Mouse (Mus musculus) liver, postnatal 0 days (tissue): ENCODE measurements around the gene Fam98b. TPM values are rescaled to one million over a fixed set of nuclear protein-coding genes. Genes with fewer than 3 reads are reported as not detected.

Source experiments
- ATAC-seq: fragments of 200-750 bp; cut with Nextera tagmentation; 2 replicates; pipeline ENCODE4 v1.8.0; 2017; ENCODE audit warnings: mild to moderate bottlenecking, moderate library complexity
- DNase-seq: peaks from one replicate; pipeline ENCODE4 v3.0.0-alpha.2; 2016
- H3K27ac ChIP-seq: fragments of 300-500 bp; sonication (generic); 2 replicates; pipeline ENCODE4 v1.5.1; 2014; ENCODE audit warnings: antibody characterized with exemption, moderate library complexity, mild to moderate bottlenecking, low read depth
- H3K27me3 ChIP-seq: fragments of 300-500 bp; sonication (generic); 2 replicates; pipeline ENCODE4 v1.6.1; 2014; ENCODE audit warnings: low read length, control low read depth, mixed read lengths; ENCODE audit not compliant: insufficient read depth
- H3K36me3 ChIP-seq: fragments of 300-500 bp; sonication (generic); replicated peaks from 2 replicates; pipeline ENCODE4 v1.6.1; 2014; ENCODE audit warnings: mild to moderate bottlenecking, control low read depth, low read length, moderate library complexity, mixed read lengths; ENCODE audit not compliant: insufficient read depth
- H3K4me1 ChIP-seq: fragments of 300-500 bp; sonication (generic); 2 replicates; pipeline ENCODE4 v1.6.1; 2014; ENCODE audit warnings: antibody characterized with exemption, mild to moderate bottlenecking, control low read depth; ENCODE audit not compliant: insufficient read depth
- H3K4me2 ChIP-seq: fragments of 300-500 bp; sonication (generic); 2 replicates; pipeline ENCODE4 v1.6.1; 2014; ENCODE audit warnings: low read depth, mild to moderate bottlenecking, low read length, moderate library complexity, mixed read lengths
- H3K4me3 ChIP-seq: fragments of 300-500 bp; sonication (generic); 2 replicates; pipeline ENCODE4 v1.5.1; 2014; ENCODE audit warnings: low read depth, low read length
- H3K9ac ChIP-seq: fragments of 300-500 bp; sonication (generic); replicated peaks from 2 replicates; pipeline ENCODE4 v1.6.1; 2014; ENCODE audit warnings: mild to moderate bottlenecking, moderate library complexity
- H3K9me3 ChIP-seq: fragments of 300-500 bp; sonication (generic); 2 replicates; pipeline ENCODE4 v1.6.1; 2016; ENCODE audit warnings: mild to moderate bottlenecking, control low read depth, low read length, mixed read lengths
- CTCF ChIP-seq: sonication (generic); IDR thresholded peaks from 2 replicates; pipeline ENCODE4 v1.5.1; 2016; ENCODE audit warnings: antibody characterized with exemption, low read depth
- EP300 ChIP-seq: IDR thresholded peaks from 2 replicates; pipeline ENCODE4 v1.6.1; 2016; ENCODE audit warnings: antibody characterized with exemption, low read depth, mild to moderate bottlenecking
- WGBS: fragments of 180-500 bp; shearing (Covaris S2); extraction: QIAGEN DNeasy Blood & Tissue Kit; methylation state at CpG from one replicate; pipeline ENCODE4 v1.1.7; 2014; ENCODE audit not compliant: insufficient replicate concordance; 5-methylcytosine and 5-hydroxymethylcytosine counted together
- polyA plus RNA-seq: library from polyadenylated mRNA; unstranded; fragments of >200 nt; fragmentation: Nextera tagmentation; extraction: Ambion mirVana; gene quantifications from 2 replicates; pipeline ENCODE4 v1.2.1, GENCODE M21; 2015

Gene Fam98b
- polyA plus RNA-seq, 1 experiment from 2014 or later, result 4.1 TPM

DNA sequence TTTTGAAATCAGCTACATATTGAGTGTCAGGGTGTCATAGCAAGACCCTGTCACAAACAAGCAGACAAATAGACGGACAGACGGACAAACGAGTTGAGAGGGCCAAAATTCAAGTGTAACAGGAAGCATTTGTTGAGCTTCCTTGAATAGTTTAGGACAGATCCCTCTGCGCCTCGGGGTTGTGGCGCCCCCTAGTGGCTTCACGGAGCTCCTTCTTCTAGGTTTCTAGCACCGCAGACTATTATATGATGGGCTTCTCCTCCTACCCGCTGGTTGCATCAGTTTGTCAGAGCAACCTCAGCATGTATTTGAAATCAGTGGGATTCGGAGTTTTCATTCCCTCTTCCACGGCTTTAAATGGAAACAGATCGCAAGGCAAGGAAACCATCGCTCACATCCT is 18.3 kb upstream of the Fam98b start:
- DNase-seq, result peak; percentile 86
- WGBS, result 4% methylated on average over 13 of the region's 13 CpGs
- TF ChIP-seq EP300 (no peak), CTCF (peak; percentile 91)
- no peak overlapping the region for H3K4me3 ChIP-seq
- no peak overlapping the region for H3K27ac ChIP-seq
- no peaks in the 10 kb centered on the region for H3K36me3 ChIP-seq
- no peak overlapping the region for H3K4me2 ChIP-seq
- H3K27me3 ChIP-seq, result no peaks in the 10 kb centered on the region
- H3K4me1 ChIP-seq, result no peaks in the 10 kb centered on the region
- ATAC-seq, result no peak
- no peak overlapping the region for H3K9ac ChIP-seq
- no peaks in the 10 kb centered on the region for H3K9me3 ChIP-seq

DNA sequence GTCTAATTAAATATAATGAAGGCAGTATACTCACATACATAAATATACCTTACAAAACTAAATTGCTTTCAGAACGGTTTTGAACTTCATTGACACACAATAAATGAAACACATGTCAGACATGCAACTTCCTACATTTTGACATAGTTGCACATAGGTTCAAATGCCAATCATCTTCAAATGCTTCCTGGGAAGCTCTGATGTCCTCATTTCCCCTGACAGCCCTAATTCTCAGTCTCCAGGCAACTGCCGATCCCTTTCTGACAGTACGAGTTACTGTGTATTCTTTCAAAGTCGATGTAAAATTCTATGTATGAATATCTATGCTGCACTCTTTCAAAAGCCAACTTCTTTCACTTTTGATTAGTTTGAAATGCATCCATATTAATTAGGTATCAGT is 7.6 kb upstream of the Fam98b start:
- Histone ChIP-seq H3K4me1 (no peaks in the 10 kb centered on the region), H3K9me3 (no peaks in the 10 kb centered on the region), H3K27ac (no peak overlapping the region), H3K36me3 (no peaks in the 10 kb centered on the region), H3K27me3 (no peaks in the 10 kb centered on the region), H3K4me3 (no peak overlapping the region), H3K9ac (no peak overlapping the region), H3K4me2 (no peak overlapping the region)
- TF ChIP-seq CTCF (no peak), EP300 (no peak)
- no peak for ATAC-seq
- no peak for DNase-seq
- 57% methylated on average over 4 of the region's 4 CpGs for WGBS

DNA sequence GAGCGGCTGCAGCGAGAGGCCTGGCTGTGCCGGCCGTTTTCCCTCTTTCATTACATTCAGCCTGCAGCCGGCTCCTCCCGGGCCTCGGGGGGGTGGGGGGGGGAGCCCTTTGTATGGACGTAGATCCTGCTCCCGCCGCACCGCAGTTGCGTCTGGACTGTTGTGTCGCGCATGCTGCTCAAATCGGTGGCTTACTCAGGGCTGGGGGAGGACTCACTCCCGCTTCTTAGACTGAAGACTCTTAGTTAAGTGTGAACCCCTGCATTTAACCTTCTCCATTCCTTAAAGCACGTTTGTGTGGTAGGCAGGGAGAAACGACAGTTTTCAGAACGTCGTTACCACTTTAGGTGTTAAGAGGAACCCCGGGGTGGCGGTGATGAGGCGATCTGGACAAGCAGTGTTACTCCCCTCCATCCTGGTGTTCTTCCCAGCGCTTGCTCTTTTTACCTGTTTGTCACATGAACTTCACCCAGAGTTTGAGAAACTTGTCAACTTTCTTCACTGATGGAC is 517 bp downstream of the Fam98b start:
- no peaks in the 10 kb centered on the region for H3K9me3 ChIP-seq
- H3K27me3 ChIP-seq, result no peaks in the 10 kb centered on the region
- H3K4me1 ChIP-seq, result peaks cover 8% of the 10 kb centered on the region; the same call in 1 of the 2 replicates
- H3K36me3 ChIP-seq, result no peaks in the 10 kb centered on the region
- ATAC-seq (peak; percentile 52), DNase-seq (no peak)
- H3K9ac ChIP-seq, result peak overlapping the region; percentile 87
- H3K27ac ChIP-seq, result peak overlapping the region; percentile 79
- H3K4me3 ChIP-seq, result peak overlapping the region; percentile 85
- H3K4me2 ChIP-seq, result peak overlapping the region; percentile 86
- TF ChIP-seq CTCF, result no peak
- no peak for TF ChIP-seq EP300
- under 1% methylated on average over 24 of the region's 24 CpGs for WGBS

DNA sequence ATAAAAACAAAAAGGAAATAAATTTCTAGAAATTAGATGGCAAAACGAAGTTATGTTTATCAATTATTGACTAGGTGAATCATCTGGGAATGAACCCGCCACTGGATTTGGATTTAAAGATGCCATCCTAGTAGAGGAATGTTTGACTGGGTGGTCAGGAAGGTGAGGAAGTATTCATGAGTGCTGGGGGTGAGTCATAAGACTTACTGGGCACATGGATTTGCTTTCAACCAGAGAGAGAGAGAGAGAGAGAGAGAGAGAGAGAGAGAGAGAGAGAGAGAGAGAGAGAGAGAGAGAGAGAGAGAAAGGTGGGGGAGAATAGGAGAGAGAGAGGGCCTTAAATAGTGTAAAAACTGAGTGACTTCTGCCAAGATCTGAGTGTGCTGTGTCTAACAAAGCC is 5.9 kb downstream of the Fam98b start:
- H3K36me3 ChIP-seq, result 0 out of 2 replicates have a peak, but pooled peaks cover 3% of the 10 kb centered on the region
- H3K9ac ChIP-seq, result no peak overlapping the region
- H3K4me2 ChIP-seq, result no peak overlapping the region
- no peak overlapping the region for H3K27ac ChIP-seq
- DNase-seq (no peak), ATAC-seq (no peak)
- no peaks in the 10 kb centered on the region for H3K9me3 ChIP-seq
- WGBS, result 80% methylated on average over 2 of the region's 2 CpGs
- H3K4me1 ChIP-seq, result peaks cover 4% of the 10 kb centered on the region; the same call in 1 of the 2 replicates
- TF ChIP-seq EP300, result no peak
- no peak for TF ChIP-seq CTCF
- H3K4me3 ChIP-seq, result no peak overlapping the region
- H3K27me3 ChIP-seq, result no peaks in the 10 kb centered on the region

DNA sequence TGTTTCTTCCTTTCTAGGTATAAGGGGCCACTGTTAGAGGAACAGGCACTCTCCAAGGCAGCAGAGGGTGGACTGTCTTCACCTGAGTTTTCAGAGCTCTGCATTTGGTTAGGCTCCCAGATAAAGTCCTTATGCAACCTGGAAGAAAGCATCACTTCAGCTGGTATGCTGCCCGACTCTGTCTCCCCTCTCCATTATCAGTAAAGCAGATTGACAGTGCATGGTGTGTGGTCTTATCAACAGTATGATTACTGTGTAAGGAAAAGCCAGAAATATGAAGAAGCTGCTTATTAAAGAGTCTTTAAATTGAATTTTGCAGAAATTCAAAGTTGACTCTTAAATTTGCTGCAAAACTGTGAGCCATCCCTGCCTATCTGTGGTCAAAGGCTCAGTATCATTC is 8.1 kb downstream of the Fam98b start:
- 0 out of 2 replicates have a peak, but pooled peaks cover 3% of the 10 kb centered on the region for H3K36me3 ChIP-seq
- no peak overlapping the region for H3K9ac ChIP-seq
- no peak overlapping the region for H3K4me3 ChIP-seq
- H3K27me3 ChIP-seq, result no peaks in the 10 kb centered on the region
- H3K27ac ChIP-seq, result no peak overlapping the region
- TF ChIP-seq CTCF (no peak), EP300 (no peak)
- no peak for DNase-seq
- WGBS, result 58% methylated on average over 1 of the region's 1 CpGs
- no peaks in the 10 kb centered on the region for H3K4me1 ChIP-seq
- no peak overlapping the region for H3K4me2 ChIP-seq
- H3K9me3 ChIP-seq, result no peaks in the 10 kb centered on the region
- no peak for ATAC-seq

DNA sequence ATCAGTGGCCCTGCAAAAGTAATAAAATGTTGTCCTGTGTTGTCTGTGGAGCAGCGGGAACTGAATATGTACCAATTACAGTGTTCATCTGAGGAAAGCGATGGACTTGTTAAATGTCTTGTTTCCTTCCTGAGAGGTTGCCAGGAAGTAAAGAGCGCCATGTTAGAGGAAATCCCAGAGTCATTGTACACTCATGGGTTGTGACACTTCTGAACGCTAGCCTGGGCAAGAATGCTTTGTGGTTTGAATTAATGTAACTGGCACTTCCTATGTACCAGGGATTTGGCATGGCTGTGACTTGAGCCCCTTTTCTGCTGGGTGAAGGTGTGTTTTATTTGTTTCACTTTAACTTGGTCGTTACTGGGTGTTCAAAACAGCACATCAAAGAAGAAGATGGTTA is 12.6 kb downstream of the Fam98b start:
- Histone ChIP-seq H3K27me3 (no peaks in the 10 kb centered on the region), H3K4me3 (no peak overlapping the region), H3K4me1 (no peaks in the 10 kb centered on the region), H3K9ac (no peak overlapping the region), H3K27ac (no peak overlapping the region), H3K36me3 (peaks cover 14% of the 10 kb centered on the region), H3K4me2 (no peak overlapping the region), H3K9me3 (no peaks in the 10 kb centered on the region)
- DNase-seq (no peak), ATAC-seq (no peak)
- WGBS, result 73% methylated on average over 5 of the region's 5 CpGs
- TF ChIP-seq CTCF, result no peak
- no peak for TF ChIP-seq EP300
